Mouse (Mus musculus) kidney, adult 2 months (tissue): ENCODE measurements around the gene Cd101.

Experiments
- CTCF ChIP-seq: fragments of 200-500 bp; conservative IDR thresholded peaks from 2 replicates; pipeline ENCODE4 v1.5.1; 2011; ENCODE audit warnings: low read depth, mild to moderate bottlenecking, control low read depth, low read length, moderate library complexity, mixed read lengths; ENCODE audit not compliant: insufficient read depth, insufficient read length
- POLR2A ChIP-seq: fragments of 200-500 bp; IDR thresholded peaks from one replicate; pipeline ENCODE4 v1.6.1; 2011; ENCODE audit warnings: low read depth, low read length, control low read depth

- TF ChIP-seq CTCF, result no peak
- no peak for TF ChIP-seq POLR2A
These were observed 50.1 kb downstream of the Cd101 start for GRCm38 (mm10) chr3:100979290-100979689.
